Mouse (Mus musculus) gastrocnemius, postnatal 10 days (tissue): ENCODE measurements around the gene Gm5868. TPM values are rescaled to one million over a fixed set of nuclear protein-coding genes. Genes with fewer than 3 reads are reported as not detected.

Source experiments
- total RNA-seq, 2 experiments: library from RNA; stranded (reverse); gene quantifications; 2 replicates each; pipeline ENCODE4 v1.2.3; 2021

Gm5868 gene
- total RNA-seq, 2 experiments from 2014 or later: not detected

Other genes starting within 250 kb of the Gm5868 start
- gene Corin, start 83.1 kb downstream of the Gm5868 start, total RNA-seq: under 1 TPM; 0.66 to 0.84 TPM
- 1 to 10 TPM; 5.6 to 9.6 TPM for gene Nfxl1, start 27.9 kb downstream of the Gm5868 start, total RNA-seq
- not detected for gene Zar1, start 6.3 kb downstream of the Gm5868 start, total RNA-seq
- not detected for gene Cnga1, start 56.7 kb upstream of the Gm5868 start, total RNA-seq
- under 1 TPM; 0.26 to 0.41 TPM for gene Nipal1, start 60.2 kb upstream of the Gm5868 start, total RNA-seq
- gene Txk, start 165.2 kb upstream of the Gm5868 start, total RNA-seq: not detected